Mouse (Mus musculus): ENCODE measurements around the gene Sema4b.

Gene Sema4b

DNA sequence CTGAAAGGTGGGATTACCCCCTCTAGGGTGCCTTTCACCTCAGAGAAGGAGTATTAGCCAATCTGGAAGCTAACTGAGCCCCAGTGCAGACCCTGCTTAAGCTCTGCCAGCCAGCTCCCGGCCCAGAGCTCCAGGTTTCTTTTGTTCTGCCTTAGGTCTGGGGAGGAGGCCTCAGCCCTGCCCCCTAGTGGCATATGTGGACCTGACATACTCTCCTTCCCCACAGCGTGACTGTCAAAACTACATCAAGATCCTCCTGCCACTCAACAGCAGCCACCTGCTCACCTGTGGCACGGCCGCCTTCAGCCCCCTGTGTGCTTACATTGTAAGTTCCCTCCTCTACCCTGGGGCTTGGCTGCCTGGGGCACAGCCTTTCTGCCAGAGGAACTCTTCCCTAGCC is 28.8 kb downstream of the Sema4b start:
- in situ Hi-C loops (cut with MboI, MseI), result no loop called here

DNA sequence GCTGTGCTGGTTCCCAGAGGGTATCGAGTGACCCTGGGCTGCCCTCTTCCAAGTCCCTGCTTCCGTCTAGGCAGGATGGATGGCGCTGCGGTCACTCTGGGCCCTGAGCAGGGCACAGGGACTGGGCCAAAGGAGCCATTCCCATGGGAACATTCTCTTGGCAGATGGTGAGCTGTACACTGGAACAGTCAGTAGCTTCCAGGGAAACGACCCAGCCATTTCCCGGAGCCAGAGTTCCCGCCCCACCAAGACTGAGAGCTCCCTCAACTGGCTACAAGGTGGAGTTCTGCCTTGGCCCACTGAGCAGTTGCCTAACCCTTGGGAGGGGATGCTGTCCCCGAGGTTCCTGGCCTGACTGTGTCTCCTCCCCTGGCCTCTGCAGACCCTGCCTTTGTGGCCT is 29.9 kb downstream of the Sema4b start:
- in situ Hi-C loops (cut with MboI, MseI), result no loop called here

- in situ Hi-C loops (cut with MboI, MseI), result no loop called here
These were observed 32.0 kb downstream of the Sema4b start for GRCm38 (mm10) chr7:80218666-80219065.

DNA sequence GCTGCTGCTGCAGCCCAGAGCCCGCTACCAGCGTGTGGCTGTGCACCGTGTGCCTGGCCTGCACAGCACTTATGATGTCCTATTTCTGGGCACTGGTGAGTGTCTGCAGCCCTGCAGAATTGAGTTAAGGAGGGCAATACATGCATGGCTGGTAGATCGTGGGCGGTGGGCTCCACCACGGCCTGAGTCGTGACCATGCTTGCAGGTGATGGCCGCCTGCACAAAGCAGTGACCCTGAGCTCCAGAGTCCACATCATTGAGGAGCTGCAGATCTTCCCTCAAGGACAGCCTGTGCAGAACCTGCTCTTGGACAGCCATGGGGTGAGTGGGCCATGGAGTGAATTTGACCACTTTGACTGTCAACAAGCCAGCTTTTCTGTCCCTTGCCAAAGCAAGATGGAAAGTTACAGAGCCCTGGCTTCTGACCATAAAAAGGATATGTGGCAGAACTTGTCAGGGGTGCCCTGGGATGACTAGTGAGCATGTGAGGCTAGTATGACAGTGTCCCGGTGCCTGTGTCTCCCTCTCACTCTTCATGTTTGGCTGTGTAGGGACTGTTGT is 33.7 kb downstream of the Sema4b start:
- in situ Hi-C loops (cut with MboI, MseI), result no loop called here

DNA sequence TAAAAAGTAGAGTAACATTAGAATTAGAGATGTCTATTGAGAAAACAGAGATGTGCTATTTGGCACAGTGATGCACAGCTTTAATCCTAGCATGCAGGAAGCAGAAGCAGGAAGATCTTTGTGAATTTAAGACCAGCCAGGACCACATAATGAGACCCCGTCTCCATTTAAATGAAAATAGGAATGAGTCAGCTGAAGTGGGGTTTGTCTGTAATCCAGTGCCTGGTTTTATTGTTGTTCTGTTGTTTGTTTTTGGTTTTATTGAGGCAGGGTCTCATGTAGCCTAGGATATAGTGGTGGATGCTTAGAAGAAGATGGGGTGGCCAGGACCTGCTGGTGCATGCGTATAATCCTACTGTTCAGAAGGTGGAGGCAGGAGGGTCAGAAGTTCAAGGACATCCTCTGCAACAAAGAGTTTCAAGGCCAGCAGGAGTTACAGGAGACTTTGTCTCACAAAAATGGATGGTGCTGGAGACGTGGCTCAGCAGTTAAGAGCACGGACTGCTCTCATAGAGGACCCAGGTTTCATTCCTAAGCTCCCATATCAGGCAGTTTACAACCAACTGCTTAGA is 34.6 kb downstream of the Sema4b start:
- in situ Hi-C loops (cut with MboI, MseI), result no loop called here

DNA sequence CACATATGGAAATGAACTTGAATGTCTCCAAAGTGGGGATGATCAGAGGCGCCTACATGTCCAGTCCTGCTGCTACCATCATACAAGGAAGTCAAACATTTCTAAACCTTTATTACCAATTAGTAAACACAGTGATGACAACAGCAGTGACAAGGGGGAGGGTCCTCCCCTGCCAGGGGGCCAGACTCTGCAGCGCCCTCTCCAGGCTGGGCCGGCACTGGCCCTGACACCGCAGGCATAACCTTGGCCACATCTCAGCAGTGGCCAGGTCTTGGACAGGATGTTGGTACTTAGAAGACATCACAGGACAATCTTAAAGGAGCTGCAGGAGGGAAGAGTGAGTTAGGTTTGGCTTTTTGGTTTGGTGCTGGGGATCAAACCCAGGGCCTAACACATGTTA is 40.4 kb downstream of the Sema4b start:
- in situ Hi-C loops (cut with MboI, MseI), result no loop called here

- in situ Hi-C loops (cut with MboI, MseI), result no loop called here
These were observed 43.6 kb downstream of the Sema4b start for GRCm38 (mm10) chr7:80230196-80230595.

GRCm38 (mm10) chr7:80231971-80232488 is 45.4 kb downstream of the Sema4b start:
- in situ Hi-C loops (cut with MboI, MseI), result no loop called here

DNA sequence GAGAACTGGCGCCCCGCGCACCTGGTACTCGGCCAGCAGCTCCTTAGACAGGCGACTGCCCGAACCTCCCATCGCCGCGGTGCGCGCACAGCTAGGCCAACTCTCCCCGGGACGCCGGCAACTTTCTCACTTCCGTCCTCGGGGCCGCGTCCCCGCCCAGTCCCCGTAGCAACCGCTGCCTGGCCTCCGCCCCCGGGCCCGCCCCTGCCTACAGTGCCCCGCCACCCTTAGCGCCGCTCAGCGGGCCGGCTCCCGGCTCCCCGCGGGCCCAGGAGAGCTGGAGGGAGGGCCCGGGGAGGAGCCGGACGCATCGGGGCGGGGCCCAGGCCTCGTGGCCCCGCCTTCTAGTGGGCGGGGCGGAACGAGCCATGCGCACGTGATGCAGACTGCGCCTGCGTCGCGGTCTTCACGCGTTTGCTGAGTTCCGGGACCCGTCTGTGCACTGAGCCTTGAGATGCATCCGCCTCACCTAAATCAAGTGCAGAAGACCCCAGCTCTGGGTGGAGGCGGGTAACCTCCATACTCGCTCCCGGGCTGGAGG is 45.9 kb downstream of the Sema4b start, which contains the start of the genes Cib1 and Gdpgp1:
Gene Cib1, minus strand, starts transcription at position 325 of the 541 bp plus-strand sequence.
Gene Gdpgp1, plus strand, starts transcription at position 377 of the 541 bp plus-strand sequence.
- in situ Hi-C loops (cut with MboI, MseI), result no loop called here

DNA sequence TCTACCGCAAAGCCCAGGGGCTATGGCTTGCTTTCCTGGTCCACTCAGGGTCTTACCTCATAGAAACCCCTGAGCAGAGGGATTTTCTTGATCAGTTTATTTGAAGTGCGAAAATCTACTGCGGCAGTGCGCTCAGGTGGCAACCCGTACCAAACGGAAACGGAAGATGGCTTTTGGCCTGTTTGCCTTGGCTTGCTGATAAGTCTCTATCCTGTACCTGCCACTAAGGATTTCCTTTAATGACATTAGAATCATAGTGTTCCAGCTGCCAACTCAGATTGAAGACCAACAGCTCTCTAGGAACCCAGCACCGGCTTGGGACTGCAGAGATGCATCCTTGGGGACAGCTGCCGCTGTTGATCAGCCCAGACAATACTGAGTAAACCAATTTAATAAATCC is 47.2 kb downstream of the Sema4b start:
- in situ Hi-C loops (cut with MboI, MseI), result no loop called here

GRCm38 (mm10) chr7:80238542-80238941 is 51.9 kb downstream of the Sema4b start:
- in situ Hi-C loops (cut with MboI, MseI), result no loop called here

- in situ Hi-C loops (cut with MboI, MseI), result no loop called here
These were observed 55.0 kb downstream of the Sema4b start for GRCm38 (mm10) chr7:80241661-80242060.

GRCm38 (mm10) chr7:80244851-80245250 is 58.2 kb downstream of the Sema4b start:
- in situ Hi-C loops (cut with MboI, MseI), result no loop called here

GRCm38 (mm10) chr7:80246148-80246721 is 59.6 kb downstream of the Sema4b start, which contains the start of gene Ttll13:
Ttll13 (plus strand) TSS chr7:80246376.
- in situ Hi-C loops (cut with MboI, MseI), result no loop called here

DNA sequence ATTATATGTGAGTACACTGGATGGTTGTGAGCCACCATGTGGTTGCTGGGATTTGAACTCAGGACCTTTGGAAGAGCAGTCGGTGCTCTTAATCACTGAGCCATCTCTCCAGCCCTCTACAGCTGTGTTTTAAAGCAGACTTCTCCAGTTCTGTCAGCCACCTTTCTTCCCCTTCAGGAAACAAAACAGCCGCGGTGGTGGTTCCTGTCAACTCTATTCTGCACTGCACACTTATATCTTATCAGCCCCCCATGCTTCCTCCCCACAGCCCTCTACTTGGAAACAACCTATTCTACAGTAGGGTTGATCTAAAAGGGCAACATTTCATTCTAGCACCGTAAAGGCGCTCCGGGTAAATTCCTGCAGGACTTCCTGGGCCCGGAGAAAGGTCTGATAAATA is 60.2 kb downstream of the Sema4b start:
- in situ Hi-C loops (cut with MboI, MseI), result no loop called here

DNA sequence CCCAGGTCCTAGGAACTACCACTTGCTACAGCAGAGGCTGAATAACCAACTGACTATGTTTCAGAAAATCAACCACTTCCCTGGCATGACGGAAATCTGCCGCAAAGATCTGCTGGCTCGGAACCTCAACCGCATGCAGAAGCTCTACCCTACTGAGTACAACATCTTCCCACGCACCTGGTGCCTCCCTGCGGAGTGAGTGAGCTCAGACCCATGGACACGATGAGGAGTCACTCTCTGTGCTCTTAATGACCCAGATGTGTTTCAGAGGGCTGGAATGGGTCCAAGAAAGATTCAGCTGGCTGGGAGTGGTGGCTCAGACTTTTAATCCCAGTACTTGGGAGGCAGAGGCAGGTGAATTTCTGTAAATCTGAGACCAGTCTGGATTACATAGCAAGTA is 65.8 kb downstream of the Sema4b start:
- in situ Hi-C loops (cut with MboI, MseI), result no loop called here

GRCm38 (mm10) chr7:80252886-80253285 is 66.2 kb downstream of the Sema4b start:
- in situ Hi-C loops (cut with MboI, MseI), result no loop called here

DNA sequence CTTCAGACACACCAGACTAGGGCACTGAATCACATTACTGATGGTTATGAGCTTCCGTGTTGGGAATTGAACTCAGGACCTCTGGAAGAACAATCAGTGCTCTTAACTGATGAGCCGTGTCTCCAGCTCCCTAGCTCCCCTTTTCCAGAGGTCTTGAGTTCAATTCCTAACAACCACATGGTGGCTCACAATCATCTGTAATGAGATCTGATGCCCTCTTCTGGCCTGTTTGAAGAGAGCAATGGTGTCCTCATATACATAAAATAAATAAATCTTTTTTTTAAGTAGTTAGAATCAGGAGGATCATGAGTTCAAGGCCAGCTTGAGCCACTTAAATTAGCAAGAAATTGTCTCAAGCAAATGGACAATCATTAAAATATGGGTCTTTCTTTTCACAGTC is 69.3 kb downstream of the Sema4b start:
- in situ Hi-C loops (cut with MboI, MseI), result no loop called here

GRCm38 (mm10) chr7:80257706-80258105 is 71.1 kb downstream of the Sema4b start:
- in situ Hi-C loops (cut with MboI, MseI), result no loop called here

GRCm38 (mm10) chr7:80260625-80261371 is 74.2 kb downstream of the Sema4b start, which contains the start of gene Ngrn:
Ngrn (plus strand) TSS chr7:80261215.
- in situ Hi-C loops (cut with MboI, MseI), result no loop called here

DNA sequence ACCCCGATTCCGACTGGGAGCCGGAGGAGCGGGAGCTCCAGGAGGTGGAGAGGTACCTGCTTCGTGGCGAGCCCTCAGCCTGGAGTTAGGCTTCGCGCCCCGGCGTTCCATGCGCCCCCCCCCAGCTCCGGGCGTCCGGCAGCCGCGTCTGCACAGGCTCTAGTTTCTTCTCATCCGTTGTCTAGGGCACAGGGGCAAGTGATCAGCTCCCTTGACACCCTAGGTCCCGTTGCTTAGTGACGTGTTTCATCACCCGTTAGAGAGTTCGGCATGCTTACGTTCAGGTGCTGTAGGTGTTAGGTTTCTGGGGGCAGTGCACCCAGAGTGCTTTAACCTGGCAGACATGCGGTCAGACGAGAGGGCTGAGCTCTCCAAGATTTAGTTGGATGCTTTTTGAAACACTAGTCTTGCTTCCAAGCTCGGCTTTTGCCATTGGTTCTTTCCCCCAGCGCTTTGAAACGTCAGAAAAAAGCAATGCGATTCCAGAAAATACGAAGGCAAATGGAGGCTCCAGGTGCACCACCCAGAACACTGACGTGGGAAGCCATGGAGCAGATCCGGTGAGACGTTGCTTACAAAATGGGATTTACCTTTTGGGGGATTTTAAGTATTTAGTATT is 74.8 kb downstream of the Sema4b start:
- in situ Hi-C loops (cut with MboI, MseI), result no loop called here

- in situ Hi-C loops (cut with MboI, MseI), result no loop called here
These were observed 78.0 kb downstream of the Sema4b start for GRCm38 (mm10) chr7:80264606-80265005.
